Mouse (Mus musculus): ENCODE measurements around the gene Wfdc21.

Gene Wfdc21

GRCm38 (mm10) chr11:83802166-83802565 lies 55.4 kb downstream of the Wfdc21 start:
- DNase-seq (ENCODE audit: low read depth): no peak

Data from c-Kit-positive CD71-positive TER-119-negative erythroid progenitor cells, embryonic 14.5 days (primary cell).